Mouse (Mus musculus) c-Kit-positive CD71-positive TER-119-positive erythroid progenitor cells, embryonic 14.5 days (primary cell): ENCODE data around the gene Mboat1.

Experiments used
- DNase-seq: peaks from one replicate; pipeline ENCODE4 v3.0.0-alpha.2; 2013; ENCODE audit warnings: low spot score

Mboat1 gene

DNA sequence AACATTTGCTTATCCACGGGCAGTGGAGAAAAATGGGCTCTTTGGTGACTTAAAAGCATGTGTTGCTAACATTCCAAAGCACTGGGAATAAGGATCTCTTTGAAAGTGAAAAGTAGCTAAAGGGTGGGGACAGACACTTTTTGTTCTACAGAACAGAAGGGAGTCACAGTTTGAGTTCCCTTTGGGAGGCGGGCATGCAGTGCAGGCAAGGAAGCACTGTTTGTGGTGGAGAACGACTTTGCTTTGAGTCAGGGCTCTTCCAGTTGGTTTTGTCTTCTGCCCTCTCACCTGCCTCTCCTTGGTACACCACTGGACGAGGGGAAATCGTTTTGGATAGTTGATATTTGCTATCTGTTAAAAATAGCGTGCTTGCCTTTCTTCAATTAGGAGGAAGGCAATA is 49.7 kb downstream of the Mboat1 start:
- no peak for DNase-seq

- no peak for DNase-seq
Measured at GRCm38 (mm10) chr13:30186456-30186855, 50.2 kb downstream of the Mboat1 start.

- no peak for DNase-seq
Measured at GRCm38 (mm10) chr13:30192031-30192716, 55.9 kb downstream of the Mboat1 start.

GRCm38 (mm10) chr13:30193363-30193762 is 57.1 kb downstream of the Mboat1 start:
- no peak for DNase-seq

DNA sequence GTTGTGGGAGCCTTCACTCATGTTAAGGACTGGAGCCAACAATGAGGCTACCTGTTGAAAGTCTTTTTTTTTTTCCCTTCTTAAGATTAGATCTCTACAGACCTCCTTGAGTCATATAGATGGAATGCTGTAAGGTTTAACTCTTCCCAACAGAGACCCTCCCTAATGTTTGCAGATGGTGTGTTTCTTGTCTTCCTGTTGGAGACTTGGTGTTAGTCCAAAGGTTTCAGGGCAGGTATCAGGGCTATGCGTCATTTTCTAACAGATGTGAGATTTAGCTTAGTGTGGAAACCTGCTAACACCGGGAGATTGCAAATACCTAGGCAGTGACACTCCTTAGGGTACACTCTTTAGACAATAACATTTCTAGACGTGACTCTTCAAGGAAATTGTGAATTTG is 58.5 kb downstream of the Mboat1 start:
- DNase-seq, result no peak

GRCm38 (mm10) chr13:30196661-30197060 is 60.4 kb downstream of the Mboat1 start:
- DNase-seq, result no peak

GRCm38 (mm10) chr13:30198101-30198570 is 61.8 kb downstream of the Mboat1 start:
- DNase-seq, result no peak

GRCm38 (mm10) chr13:30199821-30200220 is 63.5 kb downstream of the Mboat1 start:
- DNase-seq, result no peak

DNA sequence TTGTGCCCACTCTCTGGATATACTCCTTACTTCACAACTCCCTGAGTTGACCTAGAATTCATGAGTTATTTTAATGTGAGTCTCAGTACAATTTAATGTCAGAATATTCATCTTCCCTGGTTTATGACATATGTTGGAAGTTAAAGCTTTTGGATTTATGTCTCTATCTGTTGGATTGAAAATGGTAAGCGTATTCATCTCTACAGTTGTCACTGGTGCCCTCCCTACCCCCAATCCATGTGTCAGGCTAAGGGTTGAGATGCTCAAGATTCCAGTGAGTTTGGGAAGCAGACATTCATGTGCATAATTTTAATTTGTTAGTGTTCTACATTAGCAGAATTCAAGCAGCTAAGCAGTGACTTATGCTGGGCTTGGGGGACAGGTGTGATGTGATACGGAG is 64.4 kb downstream of the Mboat1 start:
- DNase-seq, result no peak

DNA sequence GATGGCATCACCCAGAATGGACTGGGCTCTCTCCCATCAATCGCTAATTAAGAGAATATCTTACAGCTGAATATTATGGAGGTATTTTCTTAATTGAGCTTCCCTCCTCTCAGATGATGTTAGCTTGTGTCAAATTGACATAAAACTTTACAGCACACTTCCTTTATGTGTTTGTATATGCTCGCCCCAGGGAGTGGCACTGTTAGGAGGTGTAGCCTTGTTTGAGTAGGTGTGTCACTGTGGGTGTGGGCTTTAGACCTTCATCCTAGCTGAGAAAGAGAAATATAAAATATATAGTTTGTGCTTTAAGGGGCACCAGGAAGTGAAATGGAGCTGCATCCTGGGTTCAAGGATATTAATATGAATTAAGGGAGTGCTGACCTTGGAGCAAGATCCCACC is 66.7 kb downstream of the Mboat1 start:
- no peak for DNase-seq

DNA sequence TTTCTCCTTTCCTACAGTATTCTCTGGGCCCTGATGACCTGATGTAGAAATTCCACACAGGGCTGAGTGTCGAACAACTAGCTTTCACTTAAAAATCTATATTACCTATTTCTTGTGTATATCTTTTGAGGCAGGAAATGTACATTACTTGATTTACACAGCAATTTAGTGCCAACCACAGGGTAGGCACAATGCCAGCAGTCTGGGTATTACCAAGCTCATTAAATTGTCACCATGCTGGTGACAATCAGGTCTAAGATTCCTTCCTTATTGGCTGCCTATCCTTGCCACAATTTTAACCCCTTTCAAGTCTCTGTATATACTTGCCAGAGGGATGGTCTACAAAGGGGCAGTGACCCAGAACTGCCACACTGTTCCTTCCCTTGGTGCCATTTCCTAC is 71.9 kb downstream of the Mboat1 start:
- no peak for DNase-seq

DNA sequence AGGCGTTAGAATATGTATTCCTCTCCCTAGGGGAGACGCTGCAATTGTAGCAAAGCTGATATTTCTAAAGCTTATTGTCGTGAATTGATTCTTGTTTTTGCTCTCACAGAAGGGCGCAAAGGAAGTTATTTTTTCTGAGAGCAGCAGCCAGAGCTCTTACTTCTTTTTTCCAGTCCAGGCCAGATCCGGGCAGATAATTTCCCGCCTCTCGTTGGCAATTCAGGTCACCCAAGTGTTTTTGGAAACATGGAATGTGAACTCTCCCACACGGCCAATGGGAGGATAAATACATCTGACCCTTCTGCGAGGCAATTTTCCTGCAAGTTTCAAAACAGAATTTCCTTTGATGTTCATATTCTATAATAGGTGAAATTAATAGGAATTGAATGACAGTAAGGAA is 77.0 kb downstream of the Mboat1 start:
- DNase-seq, result no peak

- no peak for DNase-seq
Measured at GRCm38 (mm10) chr13:30217588-30218371, 81.5 kb downstream of the Mboat1 start.

DNA sequence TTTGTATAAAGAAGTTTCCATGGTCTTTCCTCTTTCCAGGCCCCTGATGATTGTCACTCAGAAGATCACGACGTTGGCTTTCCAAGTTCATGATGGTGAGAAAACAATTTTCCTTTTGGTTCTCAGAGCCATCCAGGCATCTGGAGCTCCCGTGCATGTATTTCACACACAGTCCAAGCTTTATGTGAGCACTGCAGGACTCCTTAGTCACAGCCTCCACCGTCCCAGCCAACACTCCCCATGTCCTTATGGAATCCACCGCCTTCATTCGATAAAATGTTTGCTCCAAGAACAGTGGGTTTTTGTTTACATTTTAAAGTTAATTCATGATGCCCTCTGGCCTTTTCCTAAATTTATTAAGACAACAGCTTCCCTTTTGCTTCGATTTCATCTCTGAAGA is 83.3 kb downstream of the Mboat1 start:
- no peak for DNase-seq

DNA sequence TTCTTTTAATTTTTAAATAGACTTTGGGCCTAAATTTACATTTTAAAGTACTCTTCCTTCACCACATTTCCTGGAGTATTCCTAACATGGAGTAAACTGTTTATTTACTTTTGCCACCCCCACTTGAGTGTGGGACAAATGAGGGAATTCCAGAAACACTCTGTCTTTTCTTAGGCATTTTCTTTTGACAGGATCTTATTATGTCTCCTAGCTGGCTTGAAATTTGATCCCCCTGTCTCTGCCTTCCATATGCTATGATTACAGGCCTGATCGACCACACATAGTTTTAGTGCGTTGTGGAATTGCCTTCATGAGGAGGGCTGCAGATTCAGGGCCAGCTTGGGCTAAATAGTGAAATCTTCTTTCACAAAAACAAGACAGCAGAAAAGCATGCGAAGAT is 85.0 kb downstream of the Mboat1 start:
- no peak for DNase-seq

- DNase-seq, result no peak
Measured at GRCm38 (mm10) chr13:30224114-30224513, 87.8 kb downstream of the Mboat1 start.

DNA sequence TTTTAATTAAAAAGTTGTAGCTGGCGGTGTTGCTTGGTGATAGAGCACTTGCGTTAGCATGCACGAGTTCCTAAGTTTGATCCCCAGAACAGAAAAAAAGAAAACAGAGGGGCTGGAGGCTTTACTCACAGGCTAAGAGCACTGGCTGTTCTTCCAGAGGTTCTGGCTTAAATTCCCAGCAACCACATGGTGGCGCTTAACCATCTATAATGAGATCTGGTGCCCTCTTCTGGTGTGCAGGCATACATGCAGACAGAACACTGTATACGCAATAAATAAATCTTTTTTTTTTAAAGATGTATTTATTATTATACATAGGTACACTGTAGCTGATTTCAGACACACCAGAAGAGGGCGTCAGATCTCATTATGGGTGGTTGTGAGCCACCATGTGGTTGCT is 88.4 kb downstream of the Mboat1 start:
- no peak for DNase-seq

GRCm38 (mm10) chr13:30228762-30229161 is 92.5 kb downstream of the Mboat1 start:
- DNase-seq, result no peak

- DNase-seq, result no peak
Measured at GRCm38 (mm10) chr13:30229625-30230139, 93.4 kb downstream of the Mboat1 start.

DNA sequence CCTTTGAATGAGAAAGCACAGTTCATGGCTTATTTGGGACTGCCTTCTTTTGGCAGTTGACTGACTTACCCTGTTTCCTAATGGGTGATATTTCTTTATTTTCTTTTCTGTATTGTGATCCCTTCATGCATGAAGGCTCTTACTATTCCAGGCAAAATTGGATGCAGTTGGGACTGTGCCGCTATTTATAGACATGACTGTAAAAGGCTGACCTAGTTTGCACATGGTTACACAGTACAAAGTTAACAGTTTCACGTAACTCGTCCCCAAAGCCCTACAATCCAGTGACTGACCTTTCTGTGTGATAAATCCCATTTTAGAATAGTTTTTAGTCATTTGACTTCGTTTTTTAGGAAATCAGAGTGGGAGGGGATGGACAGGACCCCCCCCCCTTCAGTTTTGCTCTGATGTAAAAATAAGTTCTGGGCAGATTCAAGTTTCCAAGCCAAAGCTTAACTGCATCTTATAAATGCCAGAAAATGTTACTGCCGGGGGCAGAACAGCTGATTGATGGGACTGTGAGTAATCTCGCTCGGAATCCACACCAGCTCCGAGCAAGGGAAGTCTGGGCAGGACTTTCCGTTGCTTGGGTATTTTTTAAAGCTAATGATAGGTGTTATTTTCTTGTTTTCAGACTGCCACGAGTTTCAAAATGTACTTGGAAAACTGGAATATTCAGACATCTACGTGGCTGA is 98.9 kb downstream of the Mboat1 start:
- no peak for DNase-seq

DNA sequence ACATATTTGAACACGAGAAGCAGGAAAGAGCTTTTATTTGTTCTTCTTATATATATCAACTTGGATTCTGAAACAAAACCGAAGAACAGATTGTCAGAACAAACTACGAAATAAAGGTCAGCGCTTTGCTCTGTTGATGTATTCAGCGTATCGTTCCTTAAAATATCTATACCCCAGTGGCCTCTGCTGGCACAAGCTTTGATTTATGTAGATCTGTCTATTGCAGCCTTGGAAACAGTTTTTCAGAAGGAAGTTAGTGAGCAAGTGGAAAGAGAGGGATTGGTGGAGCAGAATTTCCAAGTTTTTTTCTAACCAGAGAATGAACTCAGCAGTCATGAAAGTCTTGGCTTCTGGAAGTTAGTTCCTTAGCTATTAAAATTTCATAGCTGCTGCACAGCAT is 103.1 kb downstream of the Mboat1 start:
- no peak for DNase-seq

DNA sequence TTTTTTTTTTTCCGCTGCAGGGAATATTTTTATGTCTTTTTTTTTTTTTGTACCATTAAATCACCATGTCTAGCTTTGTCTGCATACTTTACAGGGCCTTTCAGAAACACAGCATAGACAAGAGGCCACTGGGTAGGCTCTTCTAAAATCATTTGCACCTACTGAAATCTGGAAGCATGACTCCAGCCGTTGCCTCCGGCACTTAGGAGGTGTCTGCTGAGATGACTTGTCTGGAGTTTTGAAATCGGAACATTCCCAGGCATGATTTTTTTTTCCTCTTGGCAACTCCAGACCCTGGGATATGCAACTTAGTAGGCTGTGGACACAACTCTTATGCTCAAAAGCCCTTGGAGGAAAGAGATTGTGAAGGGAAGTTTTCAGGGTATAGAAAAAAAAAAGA is 109.3 kb downstream of the Mboat1 start:
- DNase-seq, result no peak
